Mouse (Mus musculus) left cerebral cortex, postnatal 4 days (tissue): ENCODE data around the gene Ndn. TPM values are rescaled to one million over a fixed set of nuclear protein-coding genes. Genes with fewer than 3 reads are reported as not detected.

Experiments
- DNase-seq: peaks from one replicate; pipeline ENCODE4 v3.0.0-alpha.2; 2022
- intact Hi-C: fragments of 180-260 bp; cut with DNase I; formaldehyde crosslinking; loops from one replicate; pipeline ENCODE4 v1.15.1; 2025
- total RNA-seq, 2 experiments: library from RNA; stranded (reverse); gene quantifications; 2 replicates each; pipeline ENCODE4 v1.2.3; 2021

Ndn gene
- total RNA-seq = 100 to 1,000 TPM; 202 to 230 TPM

DNA sequence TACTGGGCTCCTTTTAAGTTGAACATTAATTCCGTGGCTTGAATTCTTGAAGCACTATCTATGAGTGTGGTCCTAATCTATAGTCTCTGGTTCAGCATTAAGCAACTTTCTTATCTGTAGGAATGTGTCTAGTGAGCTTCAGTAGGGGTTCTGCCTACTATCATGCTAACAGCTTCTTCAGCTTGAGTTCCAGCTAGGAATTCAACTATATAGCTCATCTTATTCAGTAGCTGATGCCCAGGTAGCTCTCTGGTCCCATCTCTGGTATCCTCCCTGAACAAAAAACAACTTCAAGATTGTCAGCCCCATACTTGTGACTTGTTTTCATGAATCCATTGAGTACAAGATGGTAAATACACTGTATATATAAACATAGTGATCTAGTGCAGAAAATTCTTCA lies at the start of gene Ndn:
TSS of gene Ndn (plus strand) at position 301 of the 400 bp plus-strand sequence.
- intact Hi-C loops = no loop called here
- DNase-seq = no peak

DNA sequence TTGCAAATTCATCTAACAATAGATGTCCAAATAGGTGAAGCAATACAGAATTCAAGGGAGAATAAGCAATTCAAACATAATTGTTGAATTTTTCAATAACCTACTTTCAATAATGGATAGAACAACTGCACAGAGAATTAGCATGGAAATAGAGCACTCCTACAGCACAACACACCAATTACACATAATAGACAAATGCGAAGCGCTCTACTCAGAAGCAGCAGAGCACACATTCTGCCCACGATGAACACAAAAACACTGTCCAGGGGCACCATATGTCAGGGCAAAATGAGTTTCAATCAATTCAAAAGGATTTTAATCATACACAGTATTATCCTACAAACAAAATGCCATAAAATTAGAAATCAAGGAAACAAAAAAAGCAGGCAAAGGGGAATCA lies 43.9 kb upstream of the Ndn start:
- no peak for DNase-seq
- intact Hi-C loops = no loop called here

DNA sequence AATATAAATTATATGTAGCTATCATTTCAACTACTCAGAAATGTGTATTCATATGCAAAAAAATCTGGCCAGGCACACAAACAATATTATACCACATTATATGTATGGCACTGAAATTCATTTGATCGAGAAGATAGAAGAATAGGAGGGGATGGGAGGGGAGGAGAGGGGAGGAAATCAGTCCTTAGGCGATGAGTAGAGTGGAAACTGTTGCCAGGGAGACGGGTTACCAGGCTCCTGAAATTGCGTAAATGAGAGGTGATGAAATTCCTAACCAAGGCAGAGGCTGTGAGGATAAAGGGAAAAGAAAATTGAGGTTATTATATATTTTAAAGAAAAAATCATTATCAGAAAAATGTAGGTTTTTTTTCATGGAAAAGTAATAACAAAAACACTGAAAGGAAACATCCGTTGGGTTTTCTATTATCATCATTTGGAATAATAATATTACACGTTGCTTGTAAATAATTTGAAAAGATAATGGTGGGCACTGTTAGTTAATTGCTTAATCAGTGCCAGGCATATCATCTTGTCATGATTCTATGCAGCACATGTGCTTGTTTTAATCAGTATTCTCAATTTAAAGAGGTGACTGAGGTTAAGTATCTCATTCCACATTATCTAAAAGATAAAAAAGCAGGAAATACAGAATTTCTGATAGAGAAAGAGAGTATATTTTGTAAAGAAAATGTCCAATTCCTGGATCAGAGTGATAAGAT lies 39.3 kb upstream of the Ndn start:
- no peak for DNase-seq

DNA sequence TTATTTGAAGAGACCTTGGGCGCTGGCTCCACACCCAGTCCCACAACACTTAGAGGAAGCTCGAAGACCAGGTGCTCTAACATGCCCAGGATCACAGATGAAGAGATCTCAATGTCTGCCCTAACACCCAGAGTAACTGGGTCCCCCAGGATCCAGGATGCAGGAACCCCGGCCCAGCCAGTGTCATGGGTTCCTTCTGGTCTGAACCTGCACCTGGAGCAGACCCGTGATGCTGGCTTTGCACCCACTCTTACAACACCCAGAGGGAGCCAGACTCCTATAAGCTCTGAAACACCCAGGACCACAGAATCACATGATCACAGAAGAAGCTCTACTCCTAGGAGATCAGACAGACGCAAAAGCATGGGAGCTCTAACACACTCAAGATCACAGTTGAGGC lies 29.6 kb upstream of the Ndn start:
- no peak for DNase-seq
- intact Hi-C loops = no loop called here

More for the DNA sequence above, 39.3 kb upstream of the Ndn start:
- intact Hi-C loops = no loop called here

DNA sequence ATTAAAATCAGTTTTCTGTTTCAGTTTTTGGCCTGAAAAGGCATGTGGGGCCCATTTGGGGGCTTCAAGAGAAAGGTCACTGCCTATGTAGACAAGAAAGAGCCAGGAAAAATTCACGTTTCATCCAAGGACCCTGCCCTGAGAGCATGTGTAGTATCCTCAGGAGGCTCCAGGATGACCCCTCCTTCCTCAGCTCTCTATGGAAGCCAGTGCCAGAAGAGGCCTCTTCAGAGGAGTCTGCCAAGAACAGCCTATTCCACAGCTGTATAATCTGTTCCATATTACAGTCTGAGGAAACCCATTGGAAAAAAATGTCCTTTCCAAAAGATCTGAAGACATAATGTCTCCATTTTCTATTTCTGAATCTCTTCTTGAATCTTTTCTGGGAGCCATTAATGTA lies 958 bp upstream of the Ndn start:
- DNase-seq = no peak
- intact Hi-C loops = no loop called here

DNA sequence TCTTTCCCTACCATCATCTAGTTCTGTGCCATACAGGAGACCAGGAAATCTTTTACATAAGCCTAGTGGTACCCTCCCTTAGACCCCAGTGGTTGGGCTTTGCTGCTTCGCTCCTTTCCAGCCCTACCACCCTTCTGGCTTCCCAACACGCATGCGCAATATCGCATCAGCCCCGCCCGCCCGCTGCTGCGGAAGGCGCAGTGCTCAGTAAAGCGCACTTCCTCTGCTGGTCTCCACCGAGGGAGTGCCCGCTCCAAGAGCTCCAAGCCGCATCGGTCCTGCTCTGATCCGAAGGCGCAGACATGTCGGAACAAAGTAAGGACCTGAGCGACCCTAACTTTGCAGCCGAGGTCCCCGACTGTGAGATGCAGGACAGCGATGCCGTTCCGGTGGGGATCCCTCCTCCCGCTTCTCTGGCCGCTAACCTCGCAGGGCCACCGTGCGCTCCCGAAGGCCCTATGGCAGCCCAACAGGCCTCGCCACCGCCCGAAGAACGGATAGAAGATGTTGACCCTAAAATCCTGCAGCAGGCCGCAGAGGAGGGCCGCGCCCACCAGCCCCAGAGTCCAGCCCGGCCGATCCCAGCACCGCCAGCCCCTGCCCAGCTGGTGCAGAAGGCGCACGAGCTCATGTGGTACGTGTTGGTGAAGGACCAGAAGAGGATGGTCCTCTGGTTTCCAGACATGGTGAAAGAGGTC lies 1.9 kb downstream of the Ndn start:
- intact Hi-C loops = no loop called here
- peak; percentile 90 for DNase-seq

DNA sequence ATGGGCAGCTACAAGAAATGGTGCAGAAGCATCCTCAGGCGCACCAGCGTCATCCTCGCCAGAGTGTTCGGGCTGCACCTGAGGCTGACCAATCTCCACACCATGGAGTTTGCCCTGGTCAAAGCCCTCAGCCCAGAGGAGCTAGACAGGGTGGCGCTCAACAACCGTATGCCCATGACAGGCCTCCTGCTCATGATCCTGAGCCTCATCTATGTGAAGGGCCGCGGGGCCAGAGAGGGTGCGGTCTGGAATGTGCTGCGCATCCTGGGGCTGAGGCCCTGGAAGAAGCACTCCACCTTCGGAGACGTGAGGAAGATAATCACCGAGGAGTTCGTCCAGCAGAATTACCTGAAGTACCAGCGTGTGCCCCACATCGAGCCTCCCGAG lies 2.4 kb downstream of the Ndn start:
- intact Hi-C loops = no loop called here
- DNase-seq = no peak

DNA sequence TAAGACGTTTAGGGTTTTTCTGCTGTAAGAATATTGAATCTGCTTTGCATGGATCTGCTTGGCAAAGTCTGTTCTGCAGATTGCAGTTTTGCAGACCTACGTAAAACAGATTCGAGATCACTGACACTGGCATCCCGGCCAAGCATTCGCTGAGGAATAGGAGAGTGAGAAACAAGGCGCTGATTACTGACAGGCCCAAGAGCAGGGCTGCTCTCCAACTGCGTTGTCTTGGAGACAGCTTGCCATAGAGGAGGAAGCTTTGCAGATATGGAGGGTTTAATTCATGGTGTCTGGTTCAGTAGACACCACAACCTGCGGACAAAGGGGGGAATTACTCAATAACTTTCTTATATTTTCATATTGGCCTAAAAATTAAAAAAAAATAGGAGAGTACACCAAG lies 4.9 kb downstream of the Ndn start:
- DNase-seq = peak; percentile 11
- intact Hi-C loops = no loop called here

DNA sequence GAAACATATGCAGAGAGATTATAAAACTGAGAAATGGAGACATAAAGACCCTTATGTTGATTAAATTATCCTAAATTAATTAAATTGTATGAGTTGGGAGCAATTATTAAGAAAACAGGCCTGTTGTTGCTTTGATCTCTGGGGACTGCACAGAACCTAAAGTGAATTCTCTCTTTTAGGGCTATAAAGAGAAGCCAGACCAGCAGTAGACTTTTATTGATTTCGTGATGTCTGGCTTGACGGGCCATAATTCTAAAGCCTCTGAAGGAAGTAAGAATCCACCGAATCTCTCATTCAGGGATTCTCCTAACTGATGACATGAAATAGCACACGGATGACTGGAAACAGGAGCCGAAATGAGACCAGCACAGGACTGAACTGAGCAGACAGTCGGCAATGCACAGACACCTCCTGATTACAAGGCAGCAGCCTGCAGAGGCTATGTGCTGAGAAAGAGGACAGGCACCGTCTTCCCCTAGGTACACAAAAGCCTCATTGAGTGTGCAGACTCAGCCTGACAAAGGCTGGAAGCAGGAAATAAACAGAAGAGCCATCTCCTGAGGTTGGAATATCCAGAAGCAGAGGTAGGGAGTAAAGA lies 18.8 kb downstream of the Ndn start:
- intact Hi-C loops = no loop called here
- DNase-seq = no peak

DNA sequence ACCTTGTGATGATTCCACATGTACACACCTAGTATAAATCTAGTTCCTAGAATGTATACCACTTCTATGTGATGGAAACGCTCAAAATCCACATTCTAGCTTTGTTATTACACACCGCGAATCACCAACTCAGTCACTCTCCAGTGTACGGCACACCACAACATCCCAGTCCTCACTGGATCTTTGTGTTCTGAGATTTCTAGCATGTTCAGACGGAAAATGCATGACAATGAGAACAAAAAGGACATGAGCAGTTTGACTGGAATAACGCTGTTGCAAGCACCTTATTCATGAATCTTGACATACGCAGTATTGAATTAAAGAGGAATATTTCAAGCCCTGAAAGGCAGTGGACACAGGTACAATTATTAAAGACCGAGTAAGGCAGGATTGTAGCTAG lies 20.4 kb downstream of the Ndn start:
- intact Hi-C loops = no loop called here
- no peak for DNase-seq

DNA sequence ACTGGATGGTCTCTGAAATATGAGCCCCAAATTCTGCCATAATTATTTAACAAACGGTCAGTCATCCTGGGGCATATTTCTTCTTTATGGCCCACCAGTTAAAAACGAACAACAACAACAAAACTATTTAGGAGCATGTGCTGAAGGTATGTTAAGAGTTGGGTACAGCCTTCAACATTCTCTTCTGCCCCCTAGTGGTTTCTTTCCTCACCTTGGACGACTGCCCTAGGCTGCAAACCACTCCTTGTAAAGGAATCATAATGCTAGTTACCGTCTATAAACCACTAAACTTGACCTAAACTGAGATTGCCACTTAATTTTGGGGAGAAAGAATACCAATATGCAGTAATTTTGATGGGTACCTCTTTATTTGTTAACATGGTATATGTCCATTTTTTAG lies 29.3 kb downstream of the Ndn start:
- intact Hi-C loops = no loop called here
- peak; percentile 18 for DNase-seq

DNA sequence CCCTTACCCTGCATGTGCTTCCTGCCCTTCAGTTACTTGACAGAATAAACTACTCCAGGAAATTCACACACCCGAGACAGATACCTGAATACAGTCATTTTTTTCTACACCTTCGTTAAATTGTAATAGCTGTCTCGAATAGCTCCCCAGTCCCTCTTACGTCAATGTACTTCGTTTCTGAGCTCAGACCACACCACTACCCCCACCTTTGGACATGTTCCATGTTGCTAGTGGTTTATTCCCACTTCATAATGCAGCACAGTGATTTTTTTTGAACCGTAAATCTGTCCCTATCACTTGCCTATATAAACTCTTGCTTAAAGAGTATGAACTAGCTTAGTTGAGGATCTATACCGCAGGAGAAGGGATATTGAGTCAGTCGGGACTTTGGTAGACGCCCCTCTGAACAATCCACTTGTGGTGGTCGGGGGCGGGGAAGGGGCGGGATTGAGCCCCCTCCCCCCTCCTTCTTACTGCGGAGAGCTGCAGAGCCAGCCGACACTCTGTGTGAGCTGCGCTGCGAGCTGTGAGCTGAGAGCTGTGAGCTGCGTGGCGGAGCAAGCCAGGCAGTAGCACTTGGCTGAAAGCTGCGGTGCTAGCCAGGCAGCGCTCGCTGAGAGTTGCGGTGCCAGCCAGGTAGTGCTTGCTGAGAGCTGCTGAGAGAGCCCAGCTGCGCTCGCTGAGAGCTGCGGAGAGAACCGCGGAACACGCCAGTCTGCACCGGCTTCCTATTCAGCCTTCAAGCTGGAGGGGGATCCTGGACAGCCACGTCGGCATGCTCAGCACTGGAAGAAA lies 30.3 kb downstream of the Ndn start, which contains the start of gene Magel2:
TSS of gene Magel2 (plus strand) at position 501 of the 795 bp plus-strand sequence.
- DNase-seq = peak; percentile 75
- intact Hi-C loops = no loop called here

DNA sequence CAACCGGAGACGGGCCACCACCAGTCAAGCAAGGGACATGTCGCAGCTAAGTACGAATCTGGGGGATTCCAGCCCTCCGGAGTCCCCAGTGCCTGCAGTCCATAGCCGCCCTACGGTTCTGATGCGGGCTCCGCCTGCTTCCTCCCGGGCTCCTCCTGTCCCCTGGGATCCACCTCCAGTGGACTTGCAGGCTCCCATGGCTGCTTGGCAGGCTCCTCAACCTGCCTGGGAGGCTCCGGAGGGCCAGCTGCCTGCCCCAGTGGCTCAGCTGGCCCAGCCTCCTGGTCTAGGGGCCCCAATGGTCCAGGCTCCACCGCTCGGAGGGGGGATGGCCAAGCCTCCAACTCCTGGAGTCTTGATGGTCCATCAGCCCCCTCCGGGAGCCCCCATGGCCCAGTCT lies 30.9 kb downstream of the Ndn start:
- intact Hi-C loops = no loop called here

DNA sequence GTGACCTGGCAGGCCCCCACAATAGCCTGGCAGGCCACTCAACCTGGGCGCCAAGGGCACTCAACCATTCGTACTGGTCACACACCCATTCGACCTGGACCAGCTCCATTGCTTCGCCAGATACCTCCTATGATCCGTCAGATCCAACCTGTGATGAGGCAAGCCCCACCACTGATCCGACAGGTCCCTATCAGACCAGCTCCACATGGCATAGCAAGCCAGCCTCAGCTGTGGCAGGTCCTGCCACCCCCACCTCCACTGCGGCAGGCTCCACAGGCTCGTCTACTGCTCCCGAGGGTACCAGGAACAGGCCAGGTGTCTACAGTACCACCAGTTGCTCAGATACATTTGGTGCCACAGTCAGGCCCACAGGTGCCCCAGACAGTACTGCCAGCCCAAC lies 32.2 kb downstream of the Ndn start:
- intact Hi-C loops = no loop called here
- peak; percentile 1 for DNase-seq

More for the DNA sequence above, 30.9 kb downstream of the Ndn start:
- DNase-seq = peak; percentile 10

DNA sequence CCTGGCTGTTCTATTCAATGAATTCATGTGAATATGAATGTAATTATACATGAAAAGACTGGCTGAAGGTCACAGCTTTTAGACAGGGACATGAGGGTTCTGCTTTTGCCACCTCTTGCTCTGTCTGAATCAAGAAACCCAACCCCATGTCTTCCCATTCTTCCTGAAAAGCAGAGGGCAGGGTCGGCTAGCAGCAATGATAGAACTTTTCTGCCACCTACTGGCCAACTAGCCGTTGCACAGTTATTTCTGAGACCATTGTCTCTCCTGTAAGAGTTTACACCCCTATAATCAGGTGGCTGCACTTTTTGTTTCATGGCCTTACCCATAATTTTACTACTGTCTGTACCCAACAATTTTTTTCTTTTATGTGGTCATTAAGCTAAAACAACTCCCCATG lies 36.0 kb downstream of the Ndn start:
- peak; percentile 25 for DNase-seq
- intact Hi-C loops = loop anchor here (2.0 kb wide), 1 partner anchor 156 kb away; no protein-coding TSS in a partner anchor

DNA sequence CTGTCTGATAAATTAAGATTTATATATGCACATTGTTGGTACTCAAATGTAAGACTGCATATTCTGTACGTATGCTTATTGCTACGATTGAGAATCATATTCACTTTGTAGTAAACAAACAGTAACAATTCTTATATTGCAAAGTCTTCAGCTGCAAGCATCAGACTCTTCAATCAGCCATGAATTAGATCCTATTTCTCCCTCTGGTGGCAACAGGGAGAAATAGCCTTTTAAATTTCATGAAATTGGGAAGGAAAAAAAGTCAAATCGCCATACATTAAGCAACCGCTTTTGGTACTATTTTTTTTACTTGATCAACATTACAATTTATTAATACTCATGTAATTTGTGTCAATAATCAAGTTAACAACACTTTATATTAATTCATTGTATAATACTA lies 41.9 kb downstream of the Ndn start:
- intact Hi-C loops = no loop called here
- DNase-seq = no peak

DNA sequence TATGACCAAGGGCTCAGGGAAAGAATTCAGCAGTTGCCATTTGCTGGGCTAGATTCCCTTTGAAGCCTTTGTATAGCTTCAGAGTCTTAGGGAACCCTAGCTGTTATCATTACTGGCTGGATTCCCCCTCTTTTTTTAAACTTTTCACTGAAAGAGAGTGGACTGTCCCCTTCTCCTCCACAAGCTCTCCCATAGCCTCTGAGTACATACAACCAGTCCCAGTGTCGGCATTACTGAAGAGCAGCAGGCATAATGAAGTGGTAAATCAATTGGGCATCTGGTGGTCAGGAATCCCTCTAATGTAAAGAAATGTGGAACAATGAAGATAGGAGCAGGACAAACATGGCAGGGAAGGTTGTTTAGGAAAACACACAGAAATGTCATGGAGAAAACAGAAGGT lies 45.8 kb downstream of the Ndn start:
- intact Hi-C loops = no loop called here
- no peak for DNase-seq
